Mouse (Mus musculus): ENCODE results near the gene Hpgds. TPM values are rescaled to one million over a fixed set of nuclear protein-coding genes. Genes with fewer than 3 reads are reported as not detected.

Gene Hpgds
- 3.6 and 4.0 TPM in 2 replicates for polyA plus RNA-seq (2015; fragmentation: Nextera tagmentation; extraction: Ambion mirVana)

DNA sequence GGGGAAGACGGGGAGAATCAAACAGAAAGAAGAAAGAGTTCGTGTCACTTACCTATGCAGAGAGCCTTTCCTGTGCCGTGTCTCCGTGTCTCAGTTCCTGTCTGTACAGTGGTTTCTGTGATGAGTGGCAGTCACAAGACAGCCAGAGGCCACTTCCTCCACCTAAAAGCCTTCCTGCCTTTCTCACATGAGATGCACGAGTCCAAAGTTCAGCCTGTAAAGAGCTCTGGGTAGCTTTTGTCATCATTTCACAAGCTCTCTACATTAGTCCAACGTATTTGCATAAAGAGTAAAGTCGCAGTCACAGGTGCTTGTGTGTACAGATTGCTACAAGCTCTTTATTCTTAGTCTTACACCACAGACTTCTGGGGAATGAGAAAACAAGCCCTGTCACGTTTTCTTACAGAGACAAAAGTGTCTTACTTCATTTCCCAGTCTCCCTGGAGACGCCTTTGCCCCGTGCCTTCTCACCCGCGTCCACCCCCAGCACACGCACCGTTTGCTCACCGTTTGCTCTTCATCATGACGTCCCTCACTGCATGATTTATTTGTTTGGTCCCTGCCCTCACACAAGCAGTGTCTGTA, at the start of gene Hpgds:
Gene Hpgds (minus strand): TSS at position 288 of the 585 bp plus-strand sequence.
- Histone ChIP-seq H3K4me1 (peaks cover 24% of the 10 kb centered on the region), H3K27me3 (no peaks in the 10 kb centered on the region), H3K4me3 (replicated peaks) (no peak within 1 kb of the TSS), H3K9me3 (replicated peaks) (no peaks in the 10 kb centered on the region), H3K9ac (no peak within 1 kb of the TSS), H3K4me2 (peak within 1 kb of the TSS; percentile 31), H3K27ac (no peak within 1 kb of the TSS), H3K36me3 (no peaks in the 10 kb centered on the region)
- WGBS: 19% methylated on average over 16 of the region's 16 CpGs
- ATAC-seq (replicated peaks; ENCODE audit: low FRiP score): peak; percentile 66

DNA sequence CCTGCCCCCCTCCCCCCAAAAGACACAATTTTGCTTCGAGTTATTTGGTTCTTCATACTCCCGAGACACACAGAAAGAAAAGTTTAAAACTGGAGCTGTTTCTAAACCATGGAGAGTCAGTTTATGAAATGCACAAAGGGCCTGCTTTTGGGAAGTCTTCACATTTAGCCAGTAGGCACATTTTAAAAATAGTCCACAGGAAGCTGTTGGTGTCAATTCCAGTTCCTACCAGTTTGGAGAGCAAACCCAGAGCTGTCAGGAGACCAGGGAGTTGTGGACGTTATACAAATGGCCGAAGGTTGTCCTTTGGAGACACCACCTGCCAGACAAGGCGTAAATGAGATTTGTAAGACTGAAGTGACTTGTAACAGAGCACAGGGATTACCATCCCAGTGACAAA, 20.3 kb upstream of the Hpgds start:
- Histone ChIP-seq H3K9me3 (replicated peaks) (no peaks in the 10 kb centered on the region), H3K4me1 (no peaks in the 10 kb centered on the region), H3K27me3 (no peaks in the 10 kb centered on the region), H3K9ac (no peak overlapping the region), H3K36me3 (no peaks in the 10 kb centered on the region), H3K4me3 (replicated peaks) (no peak overlapping the region), H3K27ac (no peak overlapping the region), H3K4me2 (no peak overlapping the region)
- WGBS: 44% methylated on average over 5 of the region's 5 CpGs
- no peak for ATAC-seq (replicated peaks; ENCODE audit: low FRiP score)

DNA sequence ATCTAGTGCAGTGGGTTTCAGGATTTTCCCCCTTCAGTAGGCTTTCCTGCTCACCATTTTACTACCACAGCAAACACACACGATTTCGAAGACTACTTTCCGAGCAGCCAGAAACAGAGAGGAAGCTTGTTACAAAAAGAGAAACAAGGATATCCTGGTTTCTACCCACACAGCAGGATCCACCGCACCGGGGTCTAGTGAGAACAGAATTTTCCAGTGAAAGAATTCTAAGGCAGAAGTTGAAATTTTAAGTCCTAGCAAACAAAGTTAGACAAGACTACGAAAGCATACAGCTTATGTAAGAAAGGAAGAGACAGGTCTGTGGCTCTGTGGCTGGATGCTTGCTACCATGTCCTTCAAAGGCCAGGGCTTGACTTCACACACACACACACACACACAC, 19.4 kb upstream of the Hpgds start:
- Histone ChIP-seq H3K4me2 (no peak overlapping the region), H3K27ac (no peak overlapping the region; the same call in 1 of the 2 replicates), H3K9ac (no peak overlapping the region), H3K27me3 (no peaks in the 10 kb centered on the region), H3K4me3 (replicated peaks) (no peak overlapping the region), H3K36me3 (no peaks in the 10 kb centered on the region), H3K4me1 (no peaks in the 10 kb centered on the region), H3K9me3 (replicated peaks) (no peaks in the 10 kb centered on the region)
- no peak for ATAC-seq (replicated peaks; ENCODE audit: low FRiP score)
- WGBS: 76% methylated on average over 6 of the region's 6 CpGs

DNA sequence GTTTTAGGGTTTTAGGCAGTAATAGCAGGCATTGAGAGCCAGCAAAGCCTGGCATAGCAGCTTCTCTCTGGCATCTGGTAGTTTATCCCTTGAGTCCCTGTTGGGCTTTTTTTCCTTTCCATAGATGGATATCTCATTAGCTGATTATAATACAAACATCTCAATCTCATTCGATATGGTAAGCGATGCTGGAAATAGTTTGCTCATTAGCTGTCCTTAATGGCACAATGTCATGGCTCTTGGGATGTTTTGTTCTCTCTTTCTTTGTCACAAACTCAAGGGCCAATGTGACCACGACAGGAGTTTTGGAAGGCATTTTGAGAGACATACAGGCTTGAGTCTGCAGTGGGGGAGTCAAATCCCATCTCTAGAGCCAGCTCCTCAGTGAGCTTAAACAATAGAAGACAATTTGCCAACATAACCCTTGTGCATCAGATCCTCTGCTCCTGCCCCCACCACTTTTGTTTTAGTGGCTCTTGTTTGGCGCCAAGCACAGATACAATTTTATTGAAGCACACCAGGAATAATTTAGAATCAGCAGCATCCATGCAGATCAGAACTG, 14.8 kb upstream of the Hpgds start:
- Histone ChIP-seq H3K4me1 (no peaks in the 10 kb centered on the region), H3K4me3 (replicated peaks) (no peak overlapping the region)
- WGBS: 82% methylated on average over 4 of the region's 4 CpGs

DNA sequence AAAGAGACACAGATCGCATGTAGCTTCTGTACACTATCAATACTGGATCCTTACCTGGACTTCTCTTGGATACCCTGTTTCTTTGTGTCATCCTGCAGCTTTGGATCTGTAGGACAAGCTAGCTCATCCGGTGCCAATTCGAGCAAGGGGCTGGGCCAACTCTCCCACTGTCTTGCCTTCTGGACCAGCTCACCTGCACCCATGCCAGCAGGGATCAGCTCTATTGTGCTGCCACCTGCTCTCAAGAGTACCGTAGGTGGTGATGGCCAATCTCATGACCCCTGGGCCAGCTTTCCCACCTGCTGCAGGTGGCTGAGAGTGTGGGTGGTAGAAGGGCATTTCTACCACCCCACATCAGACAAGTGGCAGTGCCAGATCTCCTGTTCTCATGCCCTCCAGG, 12.3 kb upstream of the Hpgds start:
- H3K4me2 ChIP-seq: no peak overlapping the region
- ATAC-seq (replicated peaks; ENCODE audit: low FRiP score): no peak
- no peak overlapping the region for H3K4me3 ChIP-seq (replicated peaks)
- no peaks in the 10 kb centered on the region for H3K36me3 ChIP-seq
- H3K4me1 ChIP-seq: no peaks in the 10 kb centered on the region
- WGBS: 93% methylated on average over 4 of the region's 4 CpGs
- no peaks in the 10 kb centered on the region for H3K27me3 ChIP-seq
- no peaks in the 10 kb centered on the region for H3K9me3 ChIP-seq (replicated peaks)
- no peak overlapping the region for H3K27ac ChIP-seq
- H3K9ac ChIP-seq: no peak overlapping the region

More for the DNA sequence above, 14.8 kb upstream of the Hpgds start:
- Histone ChIP-seq H3K4me2 (no peak overlapping the region), H3K9me3 (replicated peaks) (no peaks in the 10 kb centered on the region), H3K27me3 (no peaks in the 10 kb centered on the region), H3K36me3 (no peaks in the 10 kb centered on the region), H3K27ac (no peak overlapping the region), H3K9ac (no peak overlapping the region)
- ATAC-seq (replicated peaks; ENCODE audit: low FRiP score): no peak

DNA sequence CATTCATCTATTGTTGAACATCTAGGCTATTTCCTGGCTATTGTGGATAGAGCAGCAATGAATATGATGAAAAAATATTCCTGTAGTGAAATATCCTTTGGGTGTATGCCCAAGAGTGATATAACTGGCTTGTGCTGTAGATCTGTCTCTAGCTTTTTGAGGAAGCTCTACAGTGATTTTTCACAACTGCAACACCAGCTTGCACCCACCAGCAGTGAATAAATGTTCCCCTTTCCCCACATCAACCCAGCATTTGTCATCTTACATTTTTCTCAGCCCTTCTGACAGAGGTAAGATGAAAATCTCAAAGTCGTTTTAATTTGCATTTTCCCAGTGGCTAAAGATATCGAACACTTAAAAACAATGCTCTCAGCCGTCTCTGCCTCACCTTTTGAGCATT, 8.9 kb upstream of the Hpgds start:
- 75% methylated on average over 3 of the region's 3 CpGs for WGBS
- Histone ChIP-seq H3K27me3 (no peaks in the 10 kb centered on the region), H3K4me2 (no peak overlapping the region), H3K9ac (no peak overlapping the region), H3K27ac (no peak overlapping the region), H3K4me3 (replicated peaks) (no peak overlapping the region), H3K9me3 (replicated peaks) (no peaks in the 10 kb centered on the region), H3K4me1 (peaks cover 4% of the 10 kb centered on the region), H3K36me3 (no peaks in the 10 kb centered on the region)
- no peak for ATAC-seq (replicated peaks; ENCODE audit: low FRiP score)

DNA sequence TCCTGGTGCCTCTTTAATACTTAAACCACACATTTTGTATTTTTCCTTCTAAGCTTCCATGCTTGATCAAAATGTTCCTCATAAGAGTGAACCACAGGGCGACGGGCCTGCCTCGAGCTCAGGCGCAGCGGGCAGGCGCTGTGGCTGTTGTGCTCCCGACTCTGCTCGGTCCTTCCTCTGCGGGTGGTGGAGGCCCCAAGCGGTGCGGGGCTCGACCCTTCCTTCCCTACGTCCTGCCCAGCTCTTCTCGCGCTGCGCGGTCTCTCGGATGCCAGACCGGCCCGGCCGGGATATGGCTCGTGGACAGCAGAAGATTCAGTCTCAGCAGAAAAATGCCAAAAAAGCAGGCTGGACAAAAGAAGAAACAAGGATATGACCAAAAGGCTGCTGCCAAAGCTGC, 6.0 kb upstream of the Hpgds start:
- no peak overlapping the region for H3K27ac ChIP-seq
- no peak overlapping the region for H3K9ac ChIP-seq
- H3K36me3 ChIP-seq: no peaks in the 10 kb centered on the region
- peak overlapping the region; percentile 21 for H3K4me3 ChIP-seq (replicated peaks)
- no peaks in the 10 kb centered on the region for H3K9me3 ChIP-seq (replicated peaks)
- H3K27me3 ChIP-seq: no peaks in the 10 kb centered on the region
- H3K4me1 ChIP-seq: peaks cover 4% of the 10 kb centered on the region
- peak overlapping the region; percentile 57 for H3K4me2 ChIP-seq
- WGBS: 7% methylated on average over 22 of the region's 22 CpGs
- ATAC-seq (replicated peaks; ENCODE audit: low FRiP score): peak; percentile 70

DNA sequence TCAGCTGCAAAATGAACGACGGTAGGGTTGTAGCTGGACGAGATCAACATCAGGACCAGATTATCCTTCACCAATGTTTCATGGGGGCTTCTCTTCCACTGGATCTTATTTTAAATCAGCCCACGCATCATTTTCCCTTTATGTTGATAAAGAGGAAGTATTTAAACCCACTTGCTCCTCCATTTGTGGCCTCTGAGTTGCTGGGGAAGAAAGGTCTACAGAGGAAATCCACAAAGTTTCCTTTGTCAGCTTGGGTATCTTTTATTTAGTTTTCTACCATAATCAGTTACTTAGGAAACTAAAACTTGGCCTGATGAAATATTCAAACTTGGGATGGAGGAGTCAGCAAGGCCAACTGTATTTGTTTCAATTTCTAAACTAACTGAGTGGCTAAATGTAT, 1.7 kb upstream of the Hpgds start:
- 89% methylated on average over 4 of the region's 4 CpGs for WGBS
- Histone ChIP-seq H3K4me2 (no peak overlapping the region), H3K36me3 (no peaks in the 10 kb centered on the region), H3K4me3 (replicated peaks) (no peak overlapping the region), H3K9ac (no peak overlapping the region), H3K9me3 (replicated peaks) (no peaks in the 10 kb centered on the region), H3K4me1 (peaks cover 17% of the 10 kb centered on the region), H3K27me3 (no peaks in the 10 kb centered on the region), H3K27ac (no peak overlapping the region)
- no peak for ATAC-seq (replicated peaks; ENCODE audit: low FRiP score)

DNA sequence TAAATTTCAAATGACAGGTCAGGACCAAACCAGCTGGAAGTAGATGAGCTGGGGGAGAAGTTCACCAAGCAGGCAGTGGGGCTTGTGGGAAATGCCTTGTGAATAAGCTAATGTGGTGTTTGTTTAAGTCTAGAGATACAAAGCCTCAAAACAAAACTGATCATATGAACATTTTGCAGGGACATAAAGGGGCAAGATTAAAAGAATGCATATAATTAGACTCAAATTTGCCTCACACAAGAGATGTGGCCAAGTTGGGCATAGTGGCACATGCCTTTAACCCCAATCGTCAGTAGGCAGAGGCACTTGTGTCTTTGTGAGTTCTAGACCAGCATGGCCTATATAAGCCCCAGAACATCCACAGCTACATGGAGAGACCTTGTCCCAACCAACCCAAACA, 2.4 kb downstream of the Hpgds start:
- Histone ChIP-seq H3K4me3 (replicated peaks) (no peak overlapping the region), H3K9ac (no peak overlapping the region), H3K27me3 (no peaks in the 10 kb centered on the region), H3K9me3 (replicated peaks) (no peaks in the 10 kb centered on the region), H3K4me2 (no peak overlapping the region), H3K27ac (no peak overlapping the region), H3K36me3 (no peaks in the 10 kb centered on the region), H3K4me1 (peaks cover 24% of the 10 kb centered on the region)
- WGBS: 69% methylated on average over 1 of the region's 1 CpGs
- ATAC-seq (replicated peaks; ENCODE audit: low FRiP score): no peak

DNA sequence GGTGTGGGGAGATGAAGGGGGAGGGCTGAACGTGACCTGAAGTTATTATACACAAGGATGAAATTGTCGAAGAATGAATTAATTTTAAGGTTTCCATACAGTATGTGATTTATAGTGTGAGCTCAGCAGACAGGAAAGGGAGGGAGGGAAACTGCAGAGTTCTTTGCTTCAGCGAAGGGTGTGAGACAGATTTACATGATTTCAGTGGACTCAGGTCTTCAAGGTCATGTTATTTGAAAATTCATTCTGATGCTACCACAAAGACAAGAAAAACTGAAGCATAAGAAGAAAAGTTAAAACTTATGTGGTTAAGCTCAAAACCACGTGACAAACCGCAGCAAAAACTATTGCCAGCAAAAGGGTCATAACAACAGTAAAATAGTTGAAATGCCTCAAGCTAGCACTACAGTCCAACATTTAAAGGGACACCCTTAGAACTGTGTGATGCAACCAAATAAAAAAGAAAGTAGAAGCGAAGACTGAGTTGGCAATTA, 3.9 kb downstream of the Hpgds start:
- H3K27ac ChIP-seq: 0 out of 2 replicates have a peak overlapping the region, but pooled peaks have one; percentile 3
- ATAC-seq (replicated peaks; ENCODE audit: low FRiP score): no peak; the same call in 1 of the 2 replicates
- no peaks in the 10 kb centered on the region for H3K27me3 ChIP-seq
- WGBS: 24% methylated on average over 6 of the region's 6 CpGs
- no peaks in the 10 kb centered on the region for H3K36me3 ChIP-seq
- no peak overlapping the region for H3K9ac ChIP-seq
- H3K9me3 ChIP-seq (replicated peaks): no peaks in the 10 kb centered on the region
- peaks cover 24% of the 10 kb centered on the region for H3K4me1 ChIP-seq
- peak overlapping the region; percentile 13; the same call in 1 of the 2 replicates for H3K4me2 ChIP-seq
- H3K4me3 ChIP-seq (replicated peaks): no peak overlapping the region

DNA sequence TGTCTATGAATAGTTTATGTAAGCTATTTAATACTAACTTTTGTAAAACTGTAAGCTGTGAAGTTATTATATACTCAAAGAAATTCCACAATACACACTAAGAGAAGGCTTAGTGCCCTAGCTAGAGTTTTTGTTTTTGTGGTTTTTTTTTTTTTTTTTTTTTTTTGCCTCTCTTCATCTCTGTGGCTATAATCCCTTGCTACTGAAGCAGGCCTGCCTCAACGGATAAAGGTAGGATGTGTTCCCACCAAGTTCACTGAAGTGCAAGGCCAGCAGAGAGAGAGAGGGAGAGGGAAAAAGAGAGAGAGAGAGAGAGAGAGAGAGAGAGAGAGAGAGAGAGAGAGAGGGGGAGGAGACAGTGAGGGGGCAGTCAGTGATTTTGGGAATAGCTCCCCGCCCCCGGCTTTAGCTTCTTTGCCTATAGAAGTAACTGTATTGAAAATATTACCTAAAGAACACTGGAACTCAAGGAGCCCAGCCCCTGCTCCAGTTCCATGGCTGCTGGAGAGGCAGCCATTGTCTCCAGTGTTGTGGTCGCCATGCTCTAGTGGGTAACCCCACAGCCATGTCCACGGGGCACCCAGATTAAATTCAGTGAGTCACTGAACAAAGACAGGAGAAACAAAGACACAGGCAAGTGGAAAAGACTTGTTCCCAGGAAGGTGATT, 4.5 kb downstream of the Hpgds start:
- H3K27me3 ChIP-seq: no peaks in the 10 kb centered on the region
- no peaks in the 10 kb centered on the region for H3K36me3 ChIP-seq
- no peak overlapping the region for H3K4me3 ChIP-seq (replicated peaks)
- WGBS: 45% methylated on average over 5 of the region's 5 CpGs
- H3K9ac ChIP-seq: no peak overlapping the region
- H3K4me2 ChIP-seq: peak overlapping the region; percentile 13; the same call in 1 of the 2 replicates
- peaks cover 23% of the 10 kb centered on the region for H3K4me1 ChIP-seq
- H3K9me3 ChIP-seq (replicated peaks): no peaks in the 10 kb centered on the region
- no peak overlapping the region for H3K27ac ChIP-seq
- ATAC-seq (replicated peaks; ENCODE audit: low FRiP score): peak; percentile 88

DNA sequence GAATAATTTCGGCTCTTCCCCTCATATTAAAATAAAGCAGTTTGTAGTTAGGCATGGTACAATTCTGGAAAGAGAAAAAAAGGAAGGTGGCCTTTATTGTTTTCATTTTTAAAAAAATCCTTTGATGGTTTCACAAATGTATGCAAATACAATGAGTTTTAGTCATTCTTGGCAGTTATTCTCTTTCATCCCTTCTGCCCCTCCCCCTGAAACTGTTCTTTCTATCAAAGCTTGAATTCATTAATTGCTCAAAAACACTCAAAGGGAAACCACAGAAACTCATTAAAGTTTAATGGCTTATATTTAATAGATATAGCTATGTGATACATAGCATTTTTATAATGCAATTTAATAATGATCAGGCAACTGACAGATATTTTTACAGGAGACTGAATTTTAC, 6.5 kb downstream of the Hpgds start:
- H3K27ac ChIP-seq: no peak overlapping the region
- H3K9me3 ChIP-seq (replicated peaks): no peaks in the 10 kb centered on the region
- no peak for ATAC-seq (replicated peaks; ENCODE audit: low FRiP score)
- no peaks in the 10 kb centered on the region for H3K27me3 ChIP-seq
- 83% methylated on average over 1 of the region's 1 CpGs for WGBS
- H3K36me3 ChIP-seq: no peaks in the 10 kb centered on the region
- no peak overlapping the region for H3K4me2 ChIP-seq
- peaks cover 15% of the 10 kb centered on the region; the same call in 1 of the 2 replicates for H3K4me1 ChIP-seq
- H3K4me3 ChIP-seq (replicated peaks): no peak overlapping the region
- no peak overlapping the region for H3K9ac ChIP-seq
